Mouse (Mus musculus) limb, embryonic 13.5 days (tissue): ENCODE results near the gene Paf1. TPM values are rescaled to one million over a fixed set of nuclear protein-coding genes. Genes with fewer than 3 reads are reported as not detected.

Source experiments
- ATAC-seq: fragments of 200-750 bp; cut with Nextera tagmentation; 2 replicates; pipeline ENCODE4 v1.8.0; 2017; ENCODE audit warnings: low read depth, moderate number of reproducible peaks, moderate TSS enrichment; ENCODE audit not compliant: low FRiP score
- H3K27ac ChIP-seq: fragments of 300-500 bp; sonication (generic); 2 replicates; pipeline ENCODE4 v1.5.1; 2015; ENCODE audit warnings: inconsistent platforms, mild to moderate bottlenecking, moderate library complexity
- H3K27me3 ChIP-seq: fragments of 300-500 bp; sonication (generic); 2 replicates; pipeline ENCODE4 v1.6.1; 2015; ENCODE audit warnings: mild to moderate bottlenecking, inconsistent platforms
- H3K36me3 ChIP-seq: fragments of 300-500 bp; sonication (generic); 2 replicates; pipeline ENCODE4 v1.6.1; 2015; ENCODE audit warnings: inconsistent platforms, mild to moderate bottlenecking, moderate library complexity
- H3K4me1 ChIP-seq: fragments of 300-500 bp; sonication (generic); 2 replicates; pipeline ENCODE4 v1.6.1; 2015; ENCODE audit warnings: inconsistent platforms
- H3K4me2 ChIP-seq: fragments of 300-500 bp; sonication (generic); replicated peaks from 2 replicates; pipeline ENCODE4 v1.6.1; 2015; ENCODE audit warnings: inconsistent platforms, mild to moderate bottlenecking, moderate library complexity
- H3K4me3 ChIP-seq: fragments of 300-500 bp; sonication (generic); 2 replicates; pipeline ENCODE4 v1.5.1; 2015; ENCODE audit warnings: moderate library complexity, mild to moderate bottlenecking, inconsistent platforms
- H3K9ac ChIP-seq: fragments of 300-500 bp; sonication (generic); 2 replicates; pipeline ENCODE4 v1.6.1; 2015; ENCODE audit warnings: mild to moderate bottlenecking, inconsistent platforms
- H3K9me3 ChIP-seq: fragments of 300-500 bp; sonication (generic); 2 replicates; pipeline ENCODE4 v1.6.1; 2016; ENCODE audit warnings: inconsistent platforms
- WGBS: fragments of 180-500 bp; shearing (Covaris S2); methylation state at CpG from one replicate; pipeline ENCODE4 v1.1.7; 2015; 5-methylcytosine and 5-hydroxymethylcytosine counted together
- polyA plus RNA-seq: library from polyadenylated mRNA; unstranded; fragments of >200 nt; fragmentation: Nextera tagmentation; extraction: Ambion mirVana; gene quantifications from 2 replicates; pipeline ENCODE4 v1.2.1, GENCODE M21; 2015

Paf1 gene
- polyA plus RNA-seq, 1 experiment from 2014 or later = 77.9 TPM

DNA sequence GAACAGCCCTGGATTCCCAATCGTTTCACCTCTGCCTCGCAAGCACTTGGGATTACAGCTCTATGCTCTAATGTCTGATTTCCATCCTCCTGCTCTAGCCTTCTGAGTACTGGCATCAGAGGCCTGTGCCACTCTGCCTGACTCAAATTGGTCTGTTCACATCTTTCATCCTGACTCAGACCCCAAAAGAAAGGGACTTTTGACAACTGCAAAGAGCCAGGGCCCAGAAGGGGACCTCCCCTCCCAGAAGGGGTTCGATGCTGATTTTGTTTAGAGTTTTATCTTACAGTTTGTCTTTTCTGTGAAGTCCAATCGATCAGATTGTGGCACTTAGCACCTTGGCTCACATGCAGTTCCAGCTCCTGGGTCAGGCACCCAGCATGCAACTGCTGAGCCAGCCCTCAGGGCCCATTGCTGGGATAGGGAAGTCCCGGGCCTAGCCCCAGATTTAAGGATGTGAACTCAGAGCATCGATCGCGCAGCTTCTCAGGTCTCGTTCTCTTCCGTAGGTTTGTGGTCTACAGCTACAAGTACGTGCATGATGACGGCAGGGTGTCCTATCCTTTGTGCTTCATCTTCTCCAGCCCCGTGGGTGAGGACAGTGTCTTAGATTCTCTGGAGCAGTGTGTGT lies 51.7 kb downstream of the Paf1 start:
- H3K36me3 ChIP-seq = no peaks in the 10 kb centered on the region
- H3K27ac ChIP-seq = no peak overlapping the region
- no peak overlapping the region for H3K4me3 ChIP-seq
- no peak for ATAC-seq
- H3K4me2 ChIP-seq = no peak overlapping the region
- WGBS = 85% methylated on average over 13 of the region's 13 CpGs
- H3K27me3 ChIP-seq = peaks cover 10% of the 10 kb centered on the region; the same call in 1 of the 2 replicates
- no peaks in the 10 kb centered on the region for H3K9me3 ChIP-seq
- 0 out of 2 replicates have a peak, but pooled peaks cover 3% of the 10 kb centered on the region for H3K4me1 ChIP-seq
- H3K9ac ChIP-seq = no peak overlapping the region

DNA sequence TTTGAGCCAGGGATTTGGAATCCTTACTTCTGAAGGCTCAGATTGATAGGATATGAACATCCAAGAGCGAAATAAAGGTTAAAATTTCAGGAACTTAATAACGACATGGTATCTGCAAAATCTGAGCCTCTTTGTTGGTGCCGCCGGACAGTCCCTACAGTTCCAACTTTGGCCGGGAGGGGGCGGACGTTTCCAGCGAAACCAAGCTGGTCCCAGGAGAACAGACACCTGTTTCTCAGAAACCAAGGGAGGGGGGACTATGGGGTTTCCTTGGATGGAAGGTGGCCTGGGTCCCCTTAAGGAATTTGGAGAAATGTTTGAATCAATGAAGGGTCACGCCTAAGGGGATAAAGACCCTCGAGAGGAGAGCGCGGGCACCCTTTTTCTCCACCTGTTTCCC lies 53.7 kb downstream of the Paf1 start:
- peaks cover 10% of the 10 kb centered on the region; the same call in 1 of the 2 replicates for H3K27me3 ChIP-seq
- 7% methylated on average over 12 of the region's 12 CpGs for WGBS
- no peak overlapping the region for H3K27ac ChIP-seq
- no peak overlapping the region for H3K9ac ChIP-seq
- no peak for ATAC-seq
- H3K4me2 ChIP-seq = no peak overlapping the region
- H3K4me1 ChIP-seq = 0 out of 2 replicates have a peak, but pooled peaks cover 3% of the 10 kb centered on the region
- H3K4me3 ChIP-seq = no peak overlapping the region
- H3K9me3 ChIP-seq = no peaks in the 10 kb centered on the region
- no peaks in the 10 kb centered on the region for H3K36me3 ChIP-seq

DNA sequence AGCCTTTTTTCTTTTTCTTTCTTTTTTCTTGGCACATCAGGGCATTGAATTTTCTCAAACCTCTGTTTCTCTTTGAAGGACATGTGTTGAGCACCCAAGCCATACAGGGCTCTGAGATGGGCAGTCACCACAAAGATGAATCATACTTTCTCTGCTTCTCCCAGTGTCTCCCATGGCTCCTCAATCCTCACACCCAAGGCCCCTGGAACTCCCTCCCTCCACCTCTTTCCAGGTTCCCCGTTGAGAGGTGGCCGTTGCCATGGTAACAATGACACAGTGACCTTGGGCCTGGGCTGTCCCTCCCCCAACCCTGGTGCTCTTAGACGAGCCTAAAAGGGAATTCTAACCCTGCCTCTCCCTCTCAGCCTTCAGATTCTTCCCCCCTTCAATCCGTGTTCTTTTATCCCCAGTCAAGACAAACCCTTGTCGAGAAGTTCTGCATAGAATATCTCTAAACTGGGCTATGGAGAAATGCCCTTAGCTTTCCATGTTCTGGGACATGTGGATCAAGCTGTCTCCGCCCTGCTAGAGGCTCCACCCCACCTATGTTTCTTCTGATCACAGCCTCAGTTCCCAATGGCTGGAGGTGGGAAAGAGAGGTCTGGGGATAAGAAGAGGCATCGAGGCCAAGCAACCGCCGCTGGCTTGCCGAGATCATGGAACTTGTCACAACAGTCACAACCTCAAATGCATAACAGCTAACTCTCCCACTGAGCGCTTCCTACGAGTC lies 54.5 kb downstream of the Paf1 start:
- no peaks in the 10 kb centered on the region for H3K9me3 ChIP-seq
- H3K4me2 ChIP-seq = no peak overlapping the region
- H3K4me1 ChIP-seq = 0 out of 2 replicates have a peak, but pooled peaks cover 3% of the 10 kb centered on the region
- no peak overlapping the region for H3K4me3 ChIP-seq
- H3K9ac ChIP-seq = no peak overlapping the region
- H3K27me3 ChIP-seq = peaks cover 10% of the 10 kb centered on the region; the same call in 1 of the 2 replicates
- H3K36me3 ChIP-seq = no peaks in the 10 kb centered on the region
- no peak for ATAC-seq
- WGBS = 17% methylated on average over 12 of the region's 12 CpGs
- H3K27ac ChIP-seq = no peak overlapping the region

DNA sequence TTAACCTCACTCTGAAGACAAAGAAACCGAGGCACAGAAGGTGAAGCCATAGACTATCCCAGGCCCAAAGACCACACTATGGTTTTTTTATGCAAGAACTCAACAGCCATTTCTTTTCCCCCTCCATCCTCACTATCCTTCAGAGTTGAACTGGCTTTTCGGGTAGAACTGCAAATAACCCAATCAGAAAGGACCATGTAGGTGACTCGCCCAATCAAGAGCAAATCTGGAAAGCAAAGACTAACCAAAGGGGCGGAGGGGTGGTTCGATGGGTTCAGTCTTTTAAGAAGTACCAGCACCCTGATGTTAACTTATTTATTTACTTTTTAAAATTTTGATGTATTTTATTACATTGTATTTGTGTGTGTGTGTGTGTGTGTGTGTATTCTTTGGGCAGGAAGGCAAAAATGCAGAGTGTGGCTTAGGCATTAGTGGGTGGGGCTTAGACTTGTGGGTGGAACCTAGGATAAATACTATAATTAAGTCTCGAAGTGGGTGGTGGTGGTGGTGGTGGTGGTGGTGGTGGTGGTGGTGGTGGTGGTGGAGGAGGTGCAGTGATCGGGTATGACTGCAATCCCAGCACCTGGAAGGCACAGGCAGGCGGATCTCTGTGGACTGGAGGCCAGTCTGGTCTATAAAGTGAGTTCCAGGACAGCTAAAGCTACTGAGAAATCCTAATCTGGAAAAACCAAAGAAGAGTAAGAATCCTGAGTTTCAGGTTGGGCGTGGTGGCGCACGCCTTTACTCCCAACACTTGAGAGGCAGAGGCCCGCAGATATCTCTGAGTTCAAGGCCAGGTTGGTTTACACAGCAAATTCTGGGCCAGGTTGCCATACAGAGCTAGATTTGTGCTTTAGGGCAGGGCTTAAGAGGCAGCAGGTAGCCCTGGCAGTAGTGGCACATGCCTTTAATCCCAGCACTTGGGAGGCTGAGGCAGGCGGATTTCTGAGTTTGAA lies 55.4 kb downstream of the Paf1 start:
- H3K9me3 ChIP-seq = no peaks in the 10 kb centered on the region
- WGBS = 64% methylated on average over 13 of the region's 13 CpGs
- H3K4me1 ChIP-seq = peaks cover 9% of the 10 kb centered on the region
- no peak overlapping the region for H3K27ac ChIP-seq
- no peak for ATAC-seq
- H3K9ac ChIP-seq = no peak overlapping the region
- H3K4me2 ChIP-seq = no peak overlapping the region
- H3K4me3 ChIP-seq = no peak overlapping the region
- H3K36me3 ChIP-seq = no peaks in the 10 kb centered on the region
- H3K27me3 ChIP-seq = peaks cover 10% of the 10 kb centered on the region; the same call in 1 of the 2 replicates

Other genes with a start within 250 kb of the Paf1 start
- 142 and 151 TPM in 2 replicates for gene Fbl, start 223.2 kb upstream of the Paf1 start, polyA plus RNA-seq
- gene Dyrk1b, start 213.5 kb upstream of the Paf1 start, polyA plus RNA-seq = 15.0 and 16.0 TPM in 2 replicates
- 2.5 and 4.4 TPM in 2 replicates for gene Eid2, start 125.1 kb upstream of the Paf1 start, polyA plus RNA-seq
- 16.6 TPM in 2 replicates for gene Eid2b, start 115.2 kb upstream of the Paf1 start, polyA plus RNA-seq
- gene Selenov, start 101.8 kb upstream of the Paf1 start, polyA plus RNA-seq = 0.20 and 0.48 TPM in 2 replicates
- 1.3 and 1.4 TPM in 2 replicates for gene Dll3, start 90.7 kb upstream of the Paf1 start, polyA plus RNA-seq
- gene Timm50, start 80.9 kb upstream of the Paf1 start, polyA plus RNA-seq = 144 and 146 TPM in 2 replicates
- gene Supt5, start 54.2 kb upstream of the Paf1 start, polyA plus RNA-seq = 98.8 and 106 TPM in 2 replicates
- 908 and 932 TPM in 2 replicates for gene Rps16, start 42.3 kb upstream of the Paf1 start, polyA plus RNA-seq
- 89.5 and 98.3 TPM in 2 replicates for gene Plekhg2, start 20.4 kb upstream of the Paf1 start, polyA plus RNA-seq
- 8.9 and 10.3 TPM in 2 replicates for gene Zfp36, start 12.7 kb upstream of the Paf1 start, polyA plus RNA-seq
- gene Med29, start 243 bp upstream of the Paf1 start, polyA plus RNA-seq = 47.9 and 55.0 TPM in 2 replicates
- gene Gmfg, start 44.5 kb downstream of the Paf1 start, polyA plus RNA-seq = 7.8 and 8.6 TPM in 2 replicates
- 4.1 and 5.0 TPM in 2 replicates for gene Lrfn1, start 59.0 kb downstream of the Paf1 start, polyA plus RNA-seq
- gene Ifnl2, start 117.5 kb downstream of the Paf1 start, polyA plus RNA-seq = not detected in 2 replicates
- gene Ifnl3, start 129.9 kb downstream of the Paf1 start, polyA plus RNA-seq = not detected in 2 replicates
- not detected in 2 replicates for gene Sycn, start 147.9 kb downstream of the Paf1 start, polyA plus RNA-seq
- not detected in 2 replicates for gene Nccrp1, start 154.3 kb downstream of the Paf1 start, polyA plus RNA-seq
- gene Samd4b, start 205.2 kb downstream of the Paf1 start, polyA plus RNA-seq = 26.7 and 31.7 TPM in 2 replicates
- gene Pak4, start 205.2 kb downstream of the Paf1 start, polyA plus RNA-seq = 33.2 and 33.4 TPM in 2 replicates
- not detected in 2 replicates for gene Acp7, start 238.4 kb downstream of the Paf1 start, polyA plus RNA-seq